Mouse (Mus musculus) cortical plate, adult 2 months (tissue): ENCODE data around the gene Bnip3.

ENCODE experiments used
- CTCF ChIP-seq: fragments of 200-500 bp; IDR thresholded peaks from 2 replicates; pipeline ENCODE4 v1.5.1; 2011; ENCODE audit warnings: mild to moderate bottlenecking, control low read depth, low read length; ENCODE audit not compliant: insufficient read depth; ENCODE audit errors: extremely low read depth
- POLR2A ChIP-seq: fragments of 200-500 bp; IDR thresholded peaks from 2 replicates; pipeline ENCODE4 v1.6.1; 2011; ENCODE audit warnings: mild to moderate bottlenecking, low read length, control low read depth; ENCODE audit not compliant: insufficient read depth; ENCODE audit errors: extremely low read depth

DNA sequence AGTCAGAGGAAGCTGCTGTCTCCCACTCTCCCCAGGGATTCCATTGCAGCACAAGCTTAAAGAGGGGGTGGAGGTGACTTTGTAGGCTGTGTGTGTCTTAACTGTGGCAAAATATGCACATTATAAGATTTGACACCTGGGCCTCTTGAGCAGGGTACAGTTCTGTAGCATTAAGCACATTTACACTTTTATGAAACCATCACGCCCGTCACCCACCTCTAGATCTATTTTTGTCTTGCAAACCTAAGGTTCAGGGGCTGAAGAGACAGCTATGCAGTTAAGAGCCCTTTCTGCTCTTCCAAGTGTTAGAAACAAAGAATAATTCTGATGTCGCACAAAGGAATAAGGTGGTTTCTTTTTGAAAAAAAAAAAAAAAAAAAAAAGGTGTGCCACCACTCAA, 36.3 kb upstream of the Bnip3 start:
- no peak for TF ChIP-seq CTCF
- TF ChIP-seq POLR2A: no peak
